Mouse (Mus musculus) testis, adult 2 months (tissue): ENCODE results near the gene Susd6. TPM values are rescaled to one million over a fixed set of nuclear protein-coding genes. Genes with fewer than 3 reads are reported as not detected.
"Not testable (repeated sequence)": the region's sequence is repeated elsewhere in the genome, so short reads cannot be mapped to it uniquely, and the experiment has no call there.

Experiments
- H3K27ac ChIP-seq: fragments of 200-500 bp; 2 replicates; pipeline ENCODE4 v1.5.1; 2012; ENCODE audit warnings: low read depth, low read length; ENCODE audit not compliant: control insufficient read depth, insufficient read depth
- H3K27me3 ChIP-seq: fragments of 200-500 bp; 2 replicates; pipeline ENCODE4 v1.6.1; 2012; ENCODE audit warnings: mild to moderate bottlenecking, low read length, moderate library complexity; ENCODE audit not compliant: control insufficient read depth, insufficient read depth
- H3K36me3 ChIP-seq: fragments of 200-500 bp; 2 replicates; pipeline ENCODE4 v1.6.1; 2012; ENCODE audit warnings: mild to moderate bottlenecking, low read length; ENCODE audit not compliant: control insufficient read depth, insufficient read depth
- H3K4me1 ChIP-seq: fragments of 200-500 bp; 2 replicates; pipeline ENCODE4 v1.6.1; 2012; ENCODE audit warnings: low read length; ENCODE audit not compliant: control insufficient read depth, insufficient read depth
- H3K4me3 ChIP-seq: fragments of 200-500 bp; 2 replicates; pipeline ENCODE4 v1.5.1; 2012; ENCODE audit warnings: low read depth, mild to moderate bottlenecking, low read length, moderate library complexity, mixed read lengths; ENCODE audit not compliant: control insufficient read depth
- CTCF ChIP-seq: fragments of 200-500 bp; IDR thresholded peaks from 2 replicates; pipeline ENCODE4 v1.5.1; 2012; ENCODE audit warnings: low read depth, mild to moderate bottlenecking, inconsistent platforms, low read length, moderate library complexity; ENCODE audit not compliant: control insufficient read depth, insufficient read depth, insufficient replicate concordance
- POLR2A ChIP-seq: fragments of 200-500 bp; IDR thresholded peaks from 2 replicates; pipeline ENCODE4 v1.6.1; 2012; ENCODE audit warnings: low read depth, mild to moderate bottlenecking, inconsistent platforms, low read length, moderate library complexity; ENCODE audit not compliant: control insufficient read depth
- polyA plus RNA-seq: library from polyadenylated mRNA; depleted of rRNA; stranded (reverse); fragments of >200 nt; gene quantifications from 2 replicates; pipeline ENCODE4 v1.2.3, GENCODE M21; 2012

Susd6 gene
- polyA plus RNA-seq, 1 experiment: 46.0 TPM

- Histone ChIP-seq H3K4me1 (peaks cover 5% of the 10 kb centered on the region), H3K27ac (no peak overlapping the region), H3K27me3 (no peaks in the 10 kb centered on the region), H3K4me3 (no peak overlapping the region), H3K36me3 (no peaks in the 10 kb centered on the region)
- TF ChIP-seq POLR2A: no peak
- no peak for TF ChIP-seq CTCF
Measured at GRCm38 (mm10) chr12:80786591-80786990, 3.7 kb upstream of the Susd6 start.

GRCm38 (mm10) chr12:80787604-80788003 is 2.7 kb upstream of the Susd6 start:
- no peaks in the 10 kb centered on the region for H3K36me3 ChIP-seq
- no peaks in the 10 kb centered on the region for H3K27me3 ChIP-seq
- TF ChIP-seq POLR2A: no peak
- TF ChIP-seq CTCF: no peak
- no peak overlapping the region for H3K4me3 ChIP-seq
- peaks cover 5% of the 10 kb centered on the region for H3K4me1 ChIP-seq
- no peak overlapping the region for H3K27ac ChIP-seq

- Histone ChIP-seq H3K4me3 (no peak overlapping the region), H3K27ac (no peak overlapping the region), H3K27me3 (no peaks in the 10 kb centered on the region), H3K4me1 (peaks cover 5% of the 10 kb centered on the region), H3K36me3 (no peaks in the 10 kb centered on the region)
- TF ChIP-seq POLR2A (no peak), CTCF (no peak)
Measured at GRCm38 (mm10) chr12:80788188-80788587, 2.1 kb upstream of the Susd6 start.

GRCm38 (mm10) chr12:80789276-80789675 is 1.0 kb upstream of the Susd6 start:
- not testable (repeated sequence) for H3K36me3 ChIP-seq, H3K4me3 ChIP-seq, H3K27me3 ChIP-seq, H3K4me1 ChIP-seq, H3K27ac ChIP-seq

GRCm38 (mm10) chr12:80790700-80791570 is 625 bp downstream of the Susd6 start:
- no peaks in the 10 kb centered on the region for H3K27me3 ChIP-seq
- TF ChIP-seq POLR2A (no peak), CTCF (no peak)
- H3K36me3 ChIP-seq: no peaks in the 10 kb centered on the region
- H3K27ac ChIP-seq: peak overlapping the region; percentile 81
- peak overlapping the region; percentile 85 for H3K4me3 ChIP-seq
- H3K4me1 ChIP-seq: peaks cover 5% of the 10 kb centered on the region

- Histone ChIP-seq H3K4me3 (peak overlapping the region; percentile 85), H3K36me3 (no peaks in the 10 kb centered on the region), H3K4me1 (peaks cover 5% of the 10 kb centered on the region), H3K27ac (no peak overlapping the region), H3K27me3 (no peaks in the 10 kb centered on the region)
- TF ChIP-seq POLR2A (no peak), CTCF (no peak)
Measured at GRCm38 (mm10) chr12:80791571-80792444, 1.5 kb downstream of the Susd6 start.

GRCm38 (mm10) chr12:80792867-80793266 is 2.6 kb downstream of the Susd6 start:
- Histone ChIP-seq H3K4me1 (peaks cover 5% of the 10 kb centered on the region), H3K27ac (no peak overlapping the region), H3K4me3 (no peak overlapping the region), H3K36me3 (no peaks in the 10 kb centered on the region), H3K27me3 (no peaks in the 10 kb centered on the region)
- no peak for TF ChIP-seq POLR2A
- no peak for TF ChIP-seq CTCF
